Mouse (Mus musculus) B cell, adult 2 months (primary cell): ENCODE results near the gene Scrn1.

Source experiments
- DNase-seq, 2 experiments: peaks; one replicate each; pipeline ENCODE4 v3.0.0; 2022

Gene Scrn1

DNA sequence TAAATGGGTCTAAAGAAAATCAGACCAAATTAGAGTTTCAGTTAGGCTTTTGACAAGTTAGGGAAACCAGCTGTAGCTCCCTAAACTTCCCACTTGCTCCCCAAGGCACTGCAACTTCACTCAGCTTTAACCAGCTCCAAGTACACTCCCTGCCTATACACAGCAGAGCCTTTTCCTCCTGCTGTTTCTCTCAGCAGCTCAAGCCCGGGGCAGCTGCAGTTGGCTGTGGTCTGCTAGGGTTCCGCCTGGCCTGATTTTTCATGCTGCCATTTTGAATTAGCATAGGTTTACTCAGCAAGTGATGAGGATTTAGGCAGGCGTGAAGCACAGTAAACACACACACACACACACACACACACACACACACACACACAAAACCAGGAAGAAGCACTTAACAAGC is 1.3 kb downstream of the Scrn1 start:
- no peak for DNase-seq

DNA sequence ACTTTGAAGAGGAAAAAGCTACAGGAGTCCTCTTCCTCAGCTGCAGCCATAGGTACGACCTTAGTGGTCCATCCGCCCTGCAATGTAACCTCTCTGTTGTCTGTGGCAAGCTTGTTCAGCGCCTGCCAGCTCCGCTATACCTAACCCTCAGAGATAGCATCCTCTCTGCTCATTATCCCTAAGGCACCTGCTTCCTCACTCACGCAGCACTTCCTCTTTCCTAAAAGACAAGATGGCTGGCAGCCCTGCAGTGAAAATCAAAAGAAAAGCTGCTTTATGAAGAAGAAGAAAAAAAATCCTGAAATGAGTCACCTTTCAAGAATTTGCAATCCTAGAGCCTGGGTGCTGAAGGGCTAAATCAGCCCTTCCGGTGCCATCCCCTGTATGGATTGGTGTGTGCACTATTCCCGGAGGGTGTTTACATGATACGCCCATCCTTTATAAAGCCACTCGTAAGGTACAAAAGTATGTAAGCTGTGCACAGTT is 1.7 kb downstream of the Scrn1 start:
- DNase-seq, result no peak

GRCm38 (mm10) chr6:54563561-54563960 is 2.7 kb downstream of the Scrn1 start:
- DNase-seq, result no peak

GRCm38 (mm10) chr6:54562018-54562809 is 4.1 kb downstream of the Scrn1 start:
- no peak for DNase-seq

DNA sequence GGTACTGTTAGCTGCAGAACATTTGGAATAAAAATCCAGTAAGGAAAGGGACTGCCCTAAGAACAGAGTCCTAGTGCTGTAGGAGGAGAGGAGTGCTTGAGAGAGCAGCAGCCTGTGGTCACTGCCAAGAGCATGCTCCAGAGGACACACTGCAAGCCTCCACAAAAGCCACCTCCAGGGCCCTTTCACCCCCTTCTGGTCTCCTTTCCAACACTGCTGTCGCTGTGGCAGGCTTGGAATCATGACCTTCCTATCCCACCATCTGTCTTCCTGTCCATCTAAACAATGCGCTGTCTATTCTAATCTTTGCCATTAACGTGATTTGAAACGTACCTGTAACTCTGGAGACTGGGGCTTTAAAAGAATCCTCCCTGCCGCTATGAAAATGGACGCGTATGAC is 7.8 kb downstream of the Scrn1 start:
- no peak for DNase-seq

DNA sequence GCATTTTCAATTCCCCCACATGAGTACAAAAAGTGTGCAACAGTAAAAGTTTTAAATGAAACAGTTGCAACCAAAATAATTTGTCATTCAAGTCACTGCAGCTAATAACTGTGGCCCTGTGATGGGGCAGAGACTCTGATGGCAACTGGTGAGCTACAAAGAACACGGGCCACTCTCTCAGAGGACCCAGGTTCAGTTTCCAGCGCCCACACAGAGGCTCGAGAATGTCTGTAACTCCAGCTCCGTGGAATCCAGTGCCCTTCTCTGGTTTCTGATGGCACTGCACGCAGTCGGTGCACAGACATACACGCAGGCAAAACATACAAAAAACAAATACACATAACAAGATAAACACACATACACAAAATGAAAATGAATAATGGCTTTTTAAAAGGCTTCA is 8.6 kb downstream of the Scrn1 start:
- no peak for DNase-seq

GRCm38 (mm10) chr6:54555816-54556215 is 10.5 kb downstream of the Scrn1 start:
- no peak for DNase-seq

DNA sequence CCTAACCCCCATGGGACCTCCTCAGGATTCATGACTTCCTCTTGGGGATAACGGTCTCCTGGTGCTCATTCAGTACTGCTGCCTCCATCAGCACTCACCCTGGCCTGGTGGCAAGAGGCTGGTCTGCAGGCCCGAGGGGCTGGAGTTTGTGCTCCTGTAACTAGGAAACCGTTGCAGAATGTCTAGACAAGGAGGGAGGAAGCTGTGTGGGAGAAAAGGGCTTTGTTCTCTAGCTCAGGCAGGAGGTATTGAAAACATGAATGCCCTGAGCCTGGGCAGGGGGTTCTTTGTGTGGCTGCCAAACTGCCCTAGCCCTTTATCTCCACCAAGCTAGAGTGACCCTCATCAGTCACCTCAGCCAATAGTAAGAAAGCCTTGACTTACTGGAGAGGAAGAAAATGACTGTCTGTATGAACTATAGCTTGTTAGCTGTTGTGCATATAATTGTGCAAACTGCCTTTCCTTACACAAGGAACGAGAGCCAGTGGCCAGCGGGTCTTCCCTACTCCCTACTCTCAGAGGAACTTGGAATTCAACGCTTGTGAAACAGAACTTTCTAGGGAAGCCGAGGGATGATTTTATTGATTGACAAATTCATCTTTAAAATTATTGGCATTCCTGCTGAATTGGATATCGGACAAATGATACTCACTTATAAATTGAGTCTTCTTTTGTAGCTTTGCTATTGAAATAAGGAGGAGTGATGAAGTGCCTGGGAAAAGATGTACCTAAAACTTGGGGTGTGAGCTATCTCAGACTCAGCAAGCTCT is 11.8 kb downstream of the Scrn1 start:
- no peak for DNase-seq

DNA sequence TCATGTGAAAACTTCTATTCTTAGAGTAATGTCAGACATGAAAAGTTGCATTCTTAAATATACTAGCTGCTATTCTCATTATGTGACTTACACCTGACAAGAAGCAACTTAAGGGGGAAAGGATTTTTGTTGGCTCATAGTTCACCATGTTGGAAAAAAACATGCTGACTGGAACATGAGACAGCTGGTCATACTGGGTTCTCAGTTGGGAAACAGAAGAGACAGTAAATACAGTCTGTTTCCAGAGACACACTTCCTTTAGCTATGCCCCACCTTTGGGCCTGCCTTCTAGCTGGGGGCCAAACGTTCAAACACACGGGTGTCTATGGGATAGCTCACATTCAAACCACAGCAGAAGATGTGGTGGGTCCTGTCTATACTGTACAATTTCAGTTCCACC is 12.7 kb downstream of the Scrn1 start:
- DNase-seq, result no peak

DNA sequence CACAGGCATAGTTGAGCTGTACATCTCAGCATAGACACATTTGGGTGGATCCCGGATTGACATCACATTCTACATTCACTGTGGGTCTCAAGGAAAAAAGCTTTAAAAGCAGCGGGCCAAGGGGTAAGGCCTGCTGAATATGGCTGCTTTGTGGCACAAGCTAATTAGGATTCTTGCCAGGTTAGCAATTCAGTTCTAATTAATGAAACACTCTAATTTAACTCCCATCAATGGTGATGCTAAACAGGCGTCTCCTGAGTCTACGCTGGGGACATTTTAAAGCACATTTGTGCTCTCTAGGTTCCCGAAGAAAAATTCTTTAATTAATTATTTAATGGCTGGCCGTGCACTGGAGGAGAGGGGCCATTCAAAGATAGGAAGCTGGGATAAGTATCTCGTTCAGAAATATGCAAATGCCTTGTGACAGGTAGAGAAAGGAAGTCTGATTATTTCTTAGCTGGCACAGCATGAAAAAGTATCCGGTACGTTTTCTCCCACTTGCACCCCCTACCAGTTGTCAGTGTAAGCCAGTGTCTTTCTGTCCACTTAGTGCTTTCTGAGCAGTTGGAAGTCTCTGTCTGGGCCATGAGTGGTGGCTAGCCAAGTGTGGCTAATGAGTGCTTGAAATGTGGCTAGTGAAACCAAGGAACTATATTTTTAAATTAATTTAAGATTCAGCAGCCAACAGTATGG is 13.4 kb downstream of the Scrn1 start:
- DNase-seq, result no peak

DNA sequence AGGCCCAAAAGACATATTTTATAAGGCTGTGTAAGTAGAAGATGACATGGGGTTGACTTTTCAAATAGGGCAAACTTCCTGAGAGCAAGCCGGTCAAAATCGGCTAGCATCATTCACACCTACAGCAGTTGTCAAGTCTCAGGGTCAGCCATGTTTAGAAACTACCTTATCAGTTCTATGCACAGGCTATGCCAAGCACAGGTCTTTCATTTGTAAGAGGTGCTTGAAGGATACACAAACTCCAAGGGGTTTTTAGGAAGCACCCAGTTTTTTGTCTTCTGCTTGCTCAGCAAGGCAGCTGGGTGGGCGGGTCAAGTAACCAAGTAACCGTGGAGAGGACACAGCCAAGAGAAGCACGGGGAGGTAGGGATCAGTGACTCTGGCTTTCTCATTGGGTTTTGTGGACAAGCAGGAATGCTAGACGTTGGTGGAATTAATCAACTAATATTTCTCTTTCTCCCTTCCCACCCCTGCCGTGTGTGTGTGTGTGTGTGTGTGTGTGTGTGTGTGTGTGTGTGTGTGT is 15.4 kb downstream of the Scrn1 start:
- DNase-seq, result no peak

GRCm38 (mm10) chr6:54549311-54549710 is 17.0 kb downstream of the Scrn1 start:
- no peak for DNase-seq

DNA sequence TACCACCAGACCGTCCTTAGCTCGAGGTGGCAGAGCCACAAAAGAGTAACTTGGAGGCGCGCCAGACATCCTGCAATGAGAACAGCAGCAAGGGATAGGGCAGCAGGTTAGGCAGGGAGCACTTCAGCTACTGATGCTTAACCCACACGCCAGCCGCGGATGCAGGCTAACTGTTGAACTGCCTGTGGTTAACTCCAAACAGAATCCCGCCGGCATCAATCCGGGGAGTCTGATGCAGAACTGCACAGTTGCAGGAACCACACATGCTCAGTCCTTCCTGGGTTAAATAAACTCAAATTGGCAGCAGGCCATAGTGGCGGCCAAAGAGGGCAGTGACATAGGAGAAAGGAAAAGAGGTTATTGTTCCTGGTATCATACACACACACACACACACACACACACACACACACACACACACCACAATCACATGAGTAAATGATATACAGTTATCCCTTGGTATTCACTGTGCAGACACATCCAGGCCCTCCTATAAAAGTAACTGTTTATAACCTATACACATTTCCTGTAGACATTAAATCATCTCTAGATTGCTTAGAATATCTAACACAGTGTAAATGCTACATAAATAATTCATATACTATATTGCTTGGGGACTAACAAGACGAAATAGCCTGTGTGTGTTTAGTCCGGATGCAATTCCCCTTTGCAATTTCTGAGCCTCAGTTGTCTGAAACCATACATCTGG is 17.8 kb downstream of the Scrn1 start:
- no peak for DNase-seq

DNA sequence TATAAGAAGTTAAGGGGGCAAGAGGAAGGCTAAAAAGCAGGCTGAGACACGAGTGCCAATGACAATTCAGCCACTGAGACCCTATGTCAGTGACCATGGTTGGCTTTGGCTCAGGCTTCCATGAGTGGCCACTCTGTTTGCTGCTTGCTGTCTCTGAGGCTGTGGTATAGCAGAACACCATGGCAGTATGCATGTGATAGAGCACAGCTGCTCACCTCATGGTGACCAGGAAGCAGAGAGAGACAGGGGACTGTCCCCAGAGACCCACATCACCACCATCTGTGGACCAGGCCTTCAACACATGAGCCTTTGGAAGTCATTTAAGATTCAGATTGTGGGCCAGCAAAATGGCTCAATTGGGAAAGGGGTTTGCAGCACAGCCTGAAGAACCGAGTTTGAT is 22.6 kb downstream of the Scrn1 start:
- DNase-seq, result no peak

- DNase-seq, result no peak
These were observed 23.5 kb downstream of the Scrn1 start for GRCm38 (mm10) chr6:54542836-54543235.

DNA sequence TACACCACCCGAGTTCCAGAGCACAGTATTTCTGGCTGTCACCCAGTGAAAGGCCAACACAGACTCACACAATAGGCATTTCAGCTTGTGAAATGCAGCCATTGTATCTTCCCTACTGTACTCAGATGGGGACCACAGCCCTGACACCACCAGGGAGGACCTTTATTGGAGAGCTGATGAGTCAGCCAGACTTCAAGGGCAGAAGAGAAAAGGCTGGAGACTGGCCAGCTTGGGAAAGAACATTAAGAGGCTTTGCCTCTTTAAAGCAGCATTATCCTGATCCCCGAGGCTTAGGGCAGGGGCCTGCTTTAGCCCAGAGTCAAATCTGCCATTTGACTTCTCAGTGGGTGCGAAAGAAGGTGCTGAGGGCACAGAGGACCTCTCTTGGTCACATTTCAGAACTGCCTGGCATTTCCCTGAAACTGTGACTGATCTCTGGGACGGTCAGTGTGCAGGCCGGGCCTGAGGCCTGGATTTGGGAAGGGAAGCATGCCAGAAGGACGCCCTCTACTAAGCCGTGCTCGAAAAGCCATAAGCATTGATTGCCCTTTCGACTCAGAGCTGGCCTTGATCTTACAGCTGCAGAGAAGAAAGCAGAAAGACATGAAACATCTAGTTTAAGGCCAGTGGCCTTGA is 25.9 kb downstream of the Scrn1 start:
- DNase-seq, result no peak

- DNase-seq, result no peak
These were observed 26.9 kb downstream of the Scrn1 start for GRCm38 (mm10) chr6:54539396-54539795.

DNA sequence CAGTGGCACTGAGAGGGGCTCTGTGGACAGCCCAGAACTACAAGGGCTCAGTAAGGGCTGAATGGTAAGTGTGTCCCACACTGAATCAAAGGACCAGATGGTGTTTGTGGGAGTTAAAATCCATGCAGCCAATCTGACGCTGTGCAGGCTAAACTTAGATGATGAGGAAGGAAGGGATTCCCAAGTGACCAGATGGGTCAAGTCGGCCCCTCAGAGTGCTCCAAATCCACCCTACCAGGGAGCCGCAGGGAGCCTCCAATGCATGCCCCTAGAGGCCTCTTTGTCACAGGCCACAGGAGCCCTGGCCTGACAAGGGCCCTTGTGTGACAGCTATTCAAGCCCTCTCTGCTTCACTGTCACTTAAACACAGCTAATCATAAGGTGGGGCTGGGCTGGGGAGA is 27.5 kb downstream of the Scrn1 start:
- DNase-seq, result no peak

GRCm38 (mm10) chr6:54537053-54537452 is 29.2 kb downstream of the Scrn1 start:
- DNase-seq, result no peak

DNA sequence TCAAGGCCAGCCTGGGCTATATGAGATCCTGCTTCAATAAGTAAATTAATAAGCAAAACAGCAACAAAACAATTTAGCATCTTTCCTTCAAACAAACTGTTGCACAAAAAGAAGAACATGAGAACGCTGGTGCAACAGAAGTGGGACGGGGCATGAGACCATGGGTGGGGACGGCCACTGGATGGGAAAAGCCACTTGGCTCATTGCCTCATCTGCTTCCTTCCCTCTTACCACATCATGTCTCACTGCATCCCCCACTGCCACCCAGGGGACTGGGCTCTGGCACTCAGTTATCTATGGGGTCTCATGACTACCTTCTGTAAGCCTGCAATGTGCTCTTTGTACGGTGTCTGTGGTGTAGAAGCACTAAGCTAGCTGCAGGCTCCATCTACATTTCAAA is 30.8 kb downstream of the Scrn1 start:
- DNase-seq, result no peak

DNA sequence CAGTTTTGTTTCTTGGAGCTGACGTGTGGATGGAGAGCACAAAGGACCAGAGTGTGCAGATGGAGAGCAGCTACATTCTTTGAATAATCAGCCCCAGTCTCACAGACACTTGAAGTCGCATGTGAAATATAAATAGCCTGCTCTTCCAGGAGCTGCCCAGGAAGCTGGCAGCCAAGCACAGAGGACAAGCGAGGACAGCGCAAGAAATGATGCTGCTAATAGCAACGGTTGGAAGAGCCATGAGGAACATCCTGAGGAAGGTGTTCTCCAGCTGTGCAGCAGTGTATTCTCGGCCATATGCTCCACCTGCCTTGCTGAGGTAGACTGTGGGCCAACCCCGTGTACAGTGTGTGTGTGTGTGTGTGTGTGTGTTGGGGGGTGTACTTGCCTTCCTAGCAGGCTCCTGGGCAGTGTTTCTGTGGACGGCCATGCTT is 35.2 kb downstream of the Scrn1 start:
- no peak for DNase-seq

DNA sequence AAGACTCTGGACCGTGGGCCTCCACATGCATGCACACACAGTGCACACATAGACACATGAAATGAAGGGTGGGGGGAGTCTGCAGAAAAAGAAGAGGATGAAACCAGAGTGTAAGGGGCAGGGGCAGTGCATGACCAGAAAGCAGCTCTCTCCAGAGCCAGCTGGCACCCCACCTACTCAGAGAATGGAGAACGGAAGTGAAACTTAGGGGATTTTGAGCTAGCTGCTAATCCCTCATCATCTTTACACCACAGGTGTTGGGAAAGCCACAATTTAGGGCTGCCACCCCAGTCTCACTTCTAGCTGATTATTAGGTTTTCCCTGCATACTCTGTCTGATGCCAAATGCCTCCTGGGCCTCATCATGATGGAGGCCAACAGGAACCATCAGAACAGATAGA is 36.1 kb downstream of the Scrn1 start:
- no peak for DNase-seq
